Mouse (Mus musculus) megakaryocyte, embryonic 14.5 days (primary cell): Measurements from ENCODE around the gene AW209491. TPM values are rescaled to one million over a fixed set of nuclear protein-coding genes. Genes with fewer than 3 reads are reported as not detected.
A peak's percentile ranks its signal among the peaks of the same experiment; 100 is the strongest.

ENCODE experiments used
- H3K27me3 ChIP-seq: replicated peaks from 2 replicates; pipeline ENCODE3; 2012; ENCODE audit warnings: inconsistent platforms
- H3K36me3 ChIP-seq: replicated peaks from 2 replicates; pipeline ENCODE3; 2012; ENCODE audit warnings: low read length, inconsistent platforms, mixed read lengths
- H3K4me1 ChIP-seq: 2 replicates; pipeline ENCODE4 v1.6.1; 2012; ENCODE audit warnings: inconsistent platforms
- H3K4me3 ChIP-seq: replicated peaks from 2 replicates; pipeline ENCODE3; 2012; ENCODE audit warnings: moderate library complexity, mild to moderate bottlenecking, inconsistent platforms
- H3K9me3 ChIP-seq: 2 replicates; pipeline ENCODE4 v1.6.1; 2012; ENCODE audit warnings: inconsistent platforms
- FLI1 ChIP-seq: IDR thresholded peaks from 2 replicates; pipeline ENCODE4 v1.6.1; 2012; ENCODE audit warnings: low read length, inconsistent platforms, mixed read lengths
- GATA1 ChIP-seq: IDR thresholded peaks from 3 replicates; pipeline ENCODE4 v1.6.1; 2012; ENCODE audit warnings: mixed read lengths, low read length, inconsistent platforms, borderline replicate concordance
- polyA plus RNA-seq: library from polyadenylated mRNA; stranded (reverse); fragments of >175 nt; gene quantifications from 2 replicates; pipeline ENCODE4 v1.2.3, GENCODE M21; 2012; ENCODE audit warnings: low replicate concordance; ENCODE audit not compliant: insufficient read depth

Gene AW209491
- 0.30 TPM in 1 of 2 replicates, not detected in the other for polyA plus RNA-seq

GRCm38 (mm10) chr13:14629726-14630641, at the start of gene AW209491:
Gene AW209491, plus strand, starts transcription at chr13:14630154.
- H3K4me3 ChIP-seq = peak within 1 kb of the TSS; percentile 99
- no peak for TF ChIP-seq GATA1
- TF ChIP-seq FLI1 = no peak
- peaks cover 19% of the 10 kb centered on the region for H3K4me1 ChIP-seq
- H3K36me3 ChIP-seq = peaks cover 43% of the 10 kb centered on the region
- H3K27me3 ChIP-seq = no peaks in the 10 kb centered on the region
- H3K9me3 ChIP-seq = no peaks in the 10 kb centered on the region

- TF ChIP-seq FLI1 = no peak
- TF ChIP-seq GATA1 = no peak
- H3K36me3 ChIP-seq = no peaks in the 10 kb centered on the region
- H3K4me3 ChIP-seq = no peak overlapping the region
- H3K9me3 ChIP-seq = no peaks in the 10 kb centered on the region
- H3K4me1 ChIP-seq = no peaks in the 10 kb centered on the region
- no peaks in the 10 kb centered on the region for H3K27me3 ChIP-seq
Measured at GRCm38 (mm10) chr13:14580392-14580791, 49.6 kb upstream of the AW209491 start.

GRCm38 (mm10) chr13:14602744-14603143, 27.2 kb upstream of the AW209491 start:
- Histone ChIP-seq H3K9me3 (no peaks in the 10 kb centered on the region), H3K27me3 (no peaks in the 10 kb centered on the region), H3K4me1 (no peaks in the 10 kb centered on the region), H3K36me3 (no peaks in the 10 kb centered on the region), H3K4me3 (no peak overlapping the region)
- TF ChIP-seq FLI1 (no peak), GATA1 (no peak)

GRCm38 (mm10) chr13:14607616-14608015, 22.3 kb upstream of the AW209491 start:
- Histone ChIP-seq H3K36me3 (peaks cover 33% of the 10 kb centered on the region), H3K9me3 (no peaks in the 10 kb centered on the region), H3K4me1 (peaks cover 9% of the 10 kb centered on the region), H3K27me3 (no peaks in the 10 kb centered on the region), H3K4me3 (no peak overlapping the region)
- no peak for TF ChIP-seq FLI1
- TF ChIP-seq GATA1 = no peak

GRCm38 (mm10) chr13:14612463-14612862, 17.5 kb upstream of the AW209491 start:
- Histone ChIP-seq H3K36me3 (peaks cover 52% of the 10 kb centered on the region), H3K4me1 (peaks cover 19% of the 10 kb centered on the region), H3K27me3 (no peaks in the 10 kb centered on the region), H3K4me3 (peak overlapping the region; percentile 94), H3K9me3 (no peaks in the 10 kb centered on the region)
- TF ChIP-seq GATA1 (no peak), FLI1 (no peak)

GRCm38 (mm10) chr13:14612926-14613529, 16.9 kb upstream of the AW209491 start, which contains the start of the genes Mrpl32 and Psma2:
Gene Mrpl32, minus strand, starts transcription at chr13:14613165.
Gene Psma2, plus strand, starts transcription at chr13:14613240.
- H3K4me3 ChIP-seq = peak within 1 kb of the TSS; percentile 94
- no peak for TF ChIP-seq FLI1
- no peak for TF ChIP-seq GATA1
- no peaks in the 10 kb centered on the region for H3K9me3 ChIP-seq
- H3K27me3 ChIP-seq = no peaks in the 10 kb centered on the region
- peaks cover 56% of the 10 kb centered on the region for H3K36me3 ChIP-seq
- H3K4me1 ChIP-seq = peaks cover 19% of the 10 kb centered on the region

- H3K4me1 ChIP-seq = peaks cover 19% of the 10 kb centered on the region
- no peaks in the 10 kb centered on the region for H3K9me3 ChIP-seq
- TF ChIP-seq FLI1 (no peak), GATA1 (no peak)
- H3K36me3 ChIP-seq = peaks cover 56% of the 10 kb centered on the region
- H3K4me3 ChIP-seq = peak overlapping the region; percentile 94
- H3K27me3 ChIP-seq = no peaks in the 10 kb centered on the region
Measured at GRCm38 (mm10) chr13:14613553-14613952, 16.4 kb upstream of the AW209491 start.

- TF ChIP-seq FLI1 = no peak
- TF ChIP-seq GATA1 = no peak
- H3K4me3 ChIP-seq = no peak overlapping the region
- peaks cover 10% of the 10 kb centered on the region for H3K4me1 ChIP-seq
- H3K27me3 ChIP-seq = no peaks in the 10 kb centered on the region
- H3K36me3 ChIP-seq = peaks cover 76% of the 10 kb centered on the region
- H3K9me3 ChIP-seq = no peaks in the 10 kb centered on the region
Measured at GRCm38 (mm10) chr13:14618724-14619123, 11.2 kb upstream of the AW209491 start.

- H3K4me3 ChIP-seq = no peak overlapping the region
- no peaks in the 10 kb centered on the region for H3K27me3 ChIP-seq
- H3K4me1 ChIP-seq = no peaks in the 10 kb centered on the region
- H3K9me3 ChIP-seq = no peaks in the 10 kb centered on the region
- H3K36me3 ChIP-seq = peaks cover 48% of the 10 kb centered on the region
- TF ChIP-seq GATA1 (no peak), FLI1 (no peak)
Measured at GRCm38 (mm10) chr13:14639998-14640397, 10.0 kb downstream of the AW209491 start.

- Histone ChIP-seq H3K4me3 (no peak overlapping the region), H3K27me3 (no peaks in the 10 kb centered on the region), H3K9me3 (no peaks in the 10 kb centered on the region), H3K36me3 (no peaks in the 10 kb centered on the region), H3K4me1 (no peaks in the 10 kb centered on the region)
- TF ChIP-seq FLI1 (no peak), GATA1 (no peak)
Measured at GRCm38 (mm10) chr13:14649301-14649700, 19.3 kb downstream of the AW209491 start.
